Mouse (Mus musculus): Measurements from ENCODE around the gene Fam173b.

GRCm38 (mm10) chr15:31586519-31586918 is 15.1 kb upstream of the Fam173b start:
- TF ChIP-seq CTCF (IDR thresholded peaks at IDR 0.05; ENCODE audit: borderline replicate concordance, insufficient read depth, low read length) (peak; percentile 96), POLR2A (IDR thresholded peaks at IDR 0.05; ENCODE audit: low read depth, low read length) (no peak)
